Mouse (Mus musculus) c-Kit-positive CD71-positive TER-119-positive erythroid progenitor cells, embryonic 14.5 days (primary cell): ENCODE data around the gene Bco1.

Source experiments
- DNase-seq: peaks from one replicate; pipeline ENCODE4 v3.0.0-alpha.2; 2013; ENCODE audit warnings: low spot score

Gene Bco1

GRCm38 (mm10) chr8:117094053-117094452, 1.6 kb upstream of the Bco1 start:
- no peak for DNase-seq

GRCm38 (mm10) chr8:117097051-117097563, 1.5 kb downstream of the Bco1 start:
- no peak for DNase-seq

GRCm38 (mm10) chr8:117097564-117098191, 2.0 kb downstream of the Bco1 start:
- no peak for DNase-seq

GRCm38 (mm10) chr8:117107533-117107932, 11.9 kb downstream of the Bco1 start:
- DNase-seq: peak; percentile 69

- DNase-seq: no peak
Observed at GRCm38 (mm10) chr8:117109018-117109711, 13.5 kb downstream of the Bco1 start.

- DNase-seq: peak; percentile 40
Observed at GRCm38 (mm10) chr8:117109801-117110390, 14.2 kb downstream of the Bco1 start.

- DNase-seq: no peak
Observed at GRCm38 (mm10) chr8:117111641-117112040, 16.0 kb downstream of the Bco1 start.

- DNase-seq: no peak
Observed at GRCm38 (mm10) chr8:117112261-117112660, 16.6 kb downstream of the Bco1 start.

GRCm38 (mm10) chr8:117115094-117115493, 19.4 kb downstream of the Bco1 start:
- no peak for DNase-seq

GRCm38 (mm10) chr8:117115676-117116446, 20.2 kb downstream of the Bco1 start:
- peak; percentile 27 for DNase-seq

GRCm38 (mm10) chr8:117116534-117116933, 20.9 kb downstream of the Bco1 start:
- no peak for DNase-seq

GRCm38 (mm10) chr8:117118409-117118808, 22.8 kb downstream of the Bco1 start:
- no peak for DNase-seq

GRCm38 (mm10) chr8:117121277-117121676, 25.6 kb downstream of the Bco1 start:
- no peak for DNase-seq

- no peak for DNase-seq
Observed at GRCm38 (mm10) chr8:117123850-117124633, 28.4 kb downstream of the Bco1 start.

GRCm38 (mm10) chr8:117125854-117126253, 30.2 kb downstream of the Bco1 start:
- no peak for DNase-seq

- DNase-seq: no peak
Observed at GRCm38 (mm10) chr8:117126411-117126810, 30.8 kb downstream of the Bco1 start.

- peak; percentile 15 for DNase-seq
Observed at GRCm38 (mm10) chr8:117127063-117127462, 31.4 kb downstream of the Bco1 start.

- no peak for DNase-seq
Observed at GRCm38 (mm10) chr8:117133702-117134101, 38.0 kb downstream of the Bco1 start.

- DNase-seq: no peak
Observed at GRCm38 (mm10) chr8:117136351-117136750, 40.7 kb downstream of the Bco1 start.

- DNase-seq: no peak
Observed at GRCm38 (mm10) chr8:117136763-117137162, 41.1 kb downstream of the Bco1 start.

GRCm38 (mm10) chr8:117137357-117137756, 41.7 kb downstream of the Bco1 start:
- no peak for DNase-seq

- no peak for DNase-seq
Observed at GRCm38 (mm10) chr8:117148520-117148919, 52.9 kb downstream of the Bco1 start.
